Mouse (Mus musculus): ENCODE results near the gene Polr2e. TPM values are rescaled to one million over a fixed set of nuclear protein-coding genes. Genes with fewer than 3 reads are reported as not detected.

Gene Polr2e
- total RNA-seq, 1 experiment: 293 TPM

- H3K27ac ChIP-seq (ENCODE audit: insufficient read depth, low read depth, low read length, poor library complexity, severe bottlenecking): no peak overlapping the region
- H3K9ac ChIP-seq (ENCODE audit: insufficient read depth, low read depth, low read length, poor library complexity, severe bottlenecking): no peak overlapping the region
- no peaks in the 10 kb centered on the region for H3K9me3 ChIP-seq (ENCODE audit: control insufficient read depth, insufficient read depth, low read depth, low read length)
- H3K36me3 ChIP-seq (ENCODE audit: control insufficient read depth, insufficient read depth, low read length, poor library complexity, severe bottlenecking): peaks cover 38% of the 10 kb centered on the region
- peaks cover 6 to 24% of the 10 kb centered on the region in 2 experiments for H3K4me1 ChIP-seq (ENCODE audit: control insufficient read depth in 2 of 2, insufficient read depth in 2 of 2, low read length in 2 of 2, poor library complexity in 1 of 2)
- no peak for DNase-seq (ENCODE audit: low read depth, low spot score)
- no peak overlapping the region for H3K4me3 ChIP-seq (ENCODE audit: insufficient read depth in 1 of 2, low read depth in 1 of 2, low read length in 2 of 2, poor library complexity in 1 of 2, severe bottlenecking in 1 of 2)
- TF ChIP-seq ZC3H11A (IDR thresholded peaks at IDR 0.05; ENCODE audit: borderline replicate concordance, low read depth, low read length) (no peak), ZNF384 (IDR thresholded peaks at IDR 0.05; ENCODE audit: low read depth, low read length) (no peak), MAFK (IDR thresholded peaks at IDR 0.05; ENCODE audit: insufficient read depth, low read depth, low read length) (no peak), CHD2 (IDR thresholded peaks at IDR 0.05; ENCODE audit: low read depth, low read length) (no peak), HCFC1 (IDR thresholded peaks at IDR 0.05; ENCODE audit: borderline replicate concordance, insufficient read depth, low read length) (no peak)
- in situ Hi-C loops (cut with MboI; ENCODE audit: low sequenced_read_pairs in 2 of 2, unreplicated experiment in 2 of 2): no loop called here
Observed at GRCm38 (mm10) chr10:80032799-80033480, 6.7 kb downstream of the Polr2e start.

- Histone ChIP-seq H3K4me3 (ENCODE audit: insufficient read depth in 1 of 2, low read depth in 1 of 2, low read length in 2 of 2, poor library complexity in 1 of 2, severe bottlenecking in 1 of 2) (no peak overlapping the region), H3K9ac (ENCODE audit: insufficient read depth, low read depth, low read length, poor library complexity, severe bottlenecking) (no peak overlapping the region), H3K9me3 (ENCODE audit: control insufficient read depth, insufficient read depth, low read depth, low read length) (no peaks in the 10 kb centered on the region), H3K36me3 (ENCODE audit: control insufficient read depth, insufficient read depth, low read length, poor library complexity, severe bottlenecking) (peaks cover 15% of the 10 kb centered on the region), H3K27ac (ENCODE audit: insufficient read depth, low read depth, low read length, poor library complexity, severe bottlenecking) (no peak overlapping the region), H3K4me1 (ENCODE audit: control insufficient read depth in 2 of 2, insufficient read depth in 2 of 2, low read length in 2 of 2, poor library complexity in 1 of 2) (peaks cover 6 to 34% of the 10 kb centered on the region in 2 experiments)
- DNase-seq (ENCODE audit: low read depth, low spot score): no peak
- no peak for TF ChIP-seq ZNF384 (IDR thresholded peaks at IDR 0.05; ENCODE audit: low read depth, low read length)
- TF ChIP-seq CHD2 (IDR thresholded peaks at IDR 0.05; ENCODE audit: low read depth, low read length): no peak
- TF ChIP-seq HCFC1 (IDR thresholded peaks at IDR 0.05; ENCODE audit: borderline replicate concordance, insufficient read depth, low read length): no peak
- no peak for TF ChIP-seq MAFK (IDR thresholded peaks at IDR 0.05; ENCODE audit: insufficient read depth, low read depth, low read length)
- TF ChIP-seq ZC3H11A (IDR thresholded peaks at IDR 0.05; ENCODE audit: borderline replicate concordance, low read depth, low read length): no peak
- in situ Hi-C loops (cut with MboI; ENCODE audit: low sequenced_read_pairs in 2 of 2, unreplicated experiment in 2 of 2): no loop called here
Observed at GRCm38 (mm10) chr10:80030736-80031135, 8.9 kb downstream of the Polr2e start.

- in situ Hi-C loops (cut with MboI; ENCODE audit: low sequenced_read_pairs in 2 of 2, unreplicated experiment in 2 of 2): no loop called here
- H3K36me3 ChIP-seq (ENCODE audit: control insufficient read depth, insufficient read depth, low read length, poor library complexity, severe bottlenecking): peaks cover 10% of the 10 kb centered on the region; the same call in 1 of the 2 replicates
Observed at GRCm38 (mm10) chr10:80030191-80030590, 9.4 kb downstream of the Polr2e start.

GRCm38 (mm10) chr10:80028521-80028846 is 11.1 kb downstream of the Polr2e start:
- Histone ChIP-seq H3K36me3 (ENCODE audit: control insufficient read depth, insufficient read depth, low read length, poor library complexity, severe bottlenecking) (peaks cover 5% of the 10 kb centered on the region; the same call in 1 of the 2 replicates), H3K27ac (ENCODE audit: insufficient read depth, low read depth, low read length, poor library complexity, severe bottlenecking) (no peak overlapping the region)

More at GRCm38 (mm10) chr10:80030191-80030590, 9.4 kb downstream of the Polr2e start:
- Histone ChIP-seq H3K9ac (ENCODE audit: insufficient read depth, low read depth, low read length, poor library complexity, severe bottlenecking) (no peak overlapping the region), H3K9me3 (ENCODE audit: control insufficient read depth, insufficient read depth, low read depth, low read length) (no peaks in the 10 kb centered on the region), H3K4me1 (ENCODE audit: control insufficient read depth in 2 of 2, insufficient read depth in 2 of 2, low read length in 2 of 2, poor library complexity in 1 of 2) (peaks cover 6 to 37% of the 10 kb centered on the region in 2 experiments), H3K4me3 (ENCODE audit: insufficient read depth in 1 of 2, low read depth in 1 of 2, low read length in 2 of 2, poor library complexity in 1 of 2, severe bottlenecking in 1 of 2) (no peak overlapping the region), H3K27ac (ENCODE audit: insufficient read depth, low read depth, low read length, poor library complexity, severe bottlenecking) (no peak overlapping the region)
- TF ChIP-seq ZC3H11A (IDR thresholded peaks at IDR 0.05; ENCODE audit: borderline replicate concordance, low read depth, low read length): no peak
- no peak for TF ChIP-seq CHD2 (IDR thresholded peaks at IDR 0.05; ENCODE audit: low read depth, low read length)
- TF ChIP-seq HCFC1 (IDR thresholded peaks at IDR 0.05; ENCODE audit: borderline replicate concordance, insufficient read depth, low read length): no peak
- no peak for TF ChIP-seq MAFK (IDR thresholded peaks at IDR 0.05; ENCODE audit: insufficient read depth, low read depth, low read length)
- no peak for TF ChIP-seq ZNF384 (IDR thresholded peaks at IDR 0.05; ENCODE audit: low read depth, low read length)
- no peak for DNase-seq (ENCODE audit: low read depth, low spot score)

More at GRCm38 (mm10) chr10:80028521-80028846, 11.1 kb downstream of the Polr2e start:
- H3K9me3 ChIP-seq (ENCODE audit: control insufficient read depth, insufficient read depth, low read depth, low read length): no peaks in the 10 kb centered on the region
- H3K9ac ChIP-seq (ENCODE audit: insufficient read depth, low read depth, low read length, poor library complexity, severe bottlenecking): no peak overlapping the region
- TF ChIP-seq ZNF384 (IDR thresholded peaks at IDR 0.05; ENCODE audit: low read depth, low read length) (no peak), HCFC1 (IDR thresholded peaks at IDR 0.05; ENCODE audit: borderline replicate concordance, insufficient read depth, low read length) (no peak), CHD2 (IDR thresholded peaks at IDR 0.05; ENCODE audit: low read depth, low read length) (no peak), ZC3H11A (IDR thresholded peaks at IDR 0.05; ENCODE audit: borderline replicate concordance, low read depth, low read length) (no peak)
- H3K4me1 ChIP-seq (ENCODE audit: control insufficient read depth in 2 of 2, insufficient read depth in 2 of 2, low read length in 2 of 2, poor library complexity in 1 of 2): peaks cover 0 to 42% of the 10 kb centered on the region in 2 experiments; a peak in 2 of 4 replicates
- no peak for DNase-seq (ENCODE audit: low read depth, low spot score)
- H3K4me3 ChIP-seq (ENCODE audit: insufficient read depth in 1 of 2, low read depth in 1 of 2, low read length in 2 of 2, poor library complexity in 1 of 2, severe bottlenecking in 1 of 2): no peak overlapping the region
- in situ Hi-C loops (cut with MboI; ENCODE audit: low sequenced_read_pairs in 2 of 2, unreplicated experiment in 2 of 2): no loop called here
